Mouse (Mus musculus) stomach, embryonic 16.5 days (tissue): ENCODE data around the gene Zfp64. TPM values are rescaled to one million over a fixed set of nuclear protein-coding genes. Genes with fewer than 3 reads are reported as not detected.

Experiments
- ATAC-seq: fragments of 200-750 bp; cut with Nextera tagmentation; 2 replicates; pipeline ENCODE4 v1.8.0; 2017; ENCODE audit warnings: moderate number of reproducible peaks, moderate TSS enrichment; ENCODE audit not compliant: insufficient read depth, low FRiP score
- H3K27ac ChIP-seq: fragments of 300-500 bp; sonication (generic); 2 replicates; pipeline ENCODE4 v1.5.1; 2014; ENCODE audit warnings: low read length
- H3K27me3 ChIP-seq: fragments of 300-500 bp; sonication (generic); 2 replicates; pipeline ENCODE4 v1.6.1; 2014; ENCODE audit warnings: low read length, control low read depth, mixed read lengths; ENCODE audit not compliant: control insufficient read depth, insufficient read depth
- H3K36me3 ChIP-seq: fragments of 300-500 bp; sonication (generic); 2 replicates; pipeline ENCODE4 v1.6.1; 2014; ENCODE audit warnings: low read length; ENCODE audit not compliant: control insufficient read depth, insufficient read depth
- H3K4me1 ChIP-seq: fragments of 300-500 bp; sonication (generic); 2 replicates; pipeline ENCODE4 v1.6.1; 2014; ENCODE audit warnings: low read length, control low read depth, mixed read lengths; ENCODE audit not compliant: control insufficient read depth, insufficient read depth
- H3K4me2 ChIP-seq: fragments of 300-500 bp; sonication (generic); 2 replicates; pipeline ENCODE4 v1.6.1; 2014; ENCODE audit warnings: low read depth, low read length, mixed read lengths
- H3K4me3 ChIP-seq: fragments of 300-500 bp; sonication (generic); replicated peaks from 2 replicates; pipeline ENCODE4 v1.5.1; 2014; ENCODE audit warnings: mild to moderate bottlenecking, low read length
- H3K9ac ChIP-seq: fragments of 300-500 bp; sonication (generic); 2 replicates; pipeline ENCODE4 v1.6.1; 2014; ENCODE audit warnings: low read length
- H3K9me3 ChIP-seq: fragments of 300-500 bp; sonication (generic); replicated peaks from 2 replicates; pipeline ENCODE4 v1.6.1; 2016; ENCODE audit warnings: low read length, control low read depth; ENCODE audit not compliant: control insufficient read depth
- WGBS: fragments of 180-500 bp; shearing (Covaris S2); extraction: QIAGEN DNeasy Blood & Tissue Kit; methylation state at CpG from one replicate; pipeline ENCODE4 v1.1.7; 2014; 5-methylcytosine and 5-hydroxymethylcytosine counted together
- polyA plus RNA-seq: library from polyadenylated mRNA; unstranded; fragments of >200 nt; fragmentation: Nextera tagmentation; extraction: Ambion mirVana; gene quantifications from 2 replicates; pipeline ENCODE4 v1.2.1, GENCODE M21; 2015

Zfp64 gene
- polyA plus RNA-seq, 1 experiment from 2014 or later: 35.6 TPM

- H3K4me3 ChIP-seq: no peak overlapping the region
- H3K36me3 ChIP-seq: peaks cover 36% of the 10 kb centered on the region
- no peak for ATAC-seq
- no peaks in the 10 kb centered on the region for H3K9me3 ChIP-seq
- no peak overlapping the region for H3K4me2 ChIP-seq
- H3K9ac ChIP-seq: no peak overlapping the region
- H3K4me1 ChIP-seq: no peaks in the 10 kb centered on the region
- WGBS: 88% methylated on average over 35 of the region's 35 CpGs
- H3K27me3 ChIP-seq: no peaks in the 10 kb centered on the region
- no peak overlapping the region for H3K27ac ChIP-seq
Observed at GRCm38 (mm10) chr2:168935165-168935564, 20.2 kb downstream of the Zfp64 start.

GRCm38 (mm10) chr2:168931686-168932085 is 23.7 kb downstream of the Zfp64 start:
- Histone ChIP-seq H3K4me1 (no peaks in the 10 kb centered on the region), H3K27me3 (no peaks in the 10 kb centered on the region), H3K4me3 (no peak overlapping the region), H3K27ac (no peak overlapping the region), H3K36me3 (peaks cover 29% of the 10 kb centered on the region), H3K9me3 (no peaks in the 10 kb centered on the region), H3K9ac (no peak overlapping the region), H3K4me2 (no peak overlapping the region)
- ATAC-seq: no peak
- 93% methylated on average over 14 of the region's 14 CpGs for WGBS

GRCm38 (mm10) chr2:168929691-168930090 is 25.7 kb downstream of the Zfp64 start:
- no peak overlapping the region for H3K27ac ChIP-seq
- ATAC-seq: no peak
- H3K4me3 ChIP-seq: no peak overlapping the region
- H3K9ac ChIP-seq: no peak overlapping the region
- no peak overlapping the region for H3K4me2 ChIP-seq
- no peaks in the 10 kb centered on the region for H3K4me1 ChIP-seq
- H3K27me3 ChIP-seq: no peaks in the 10 kb centered on the region
- WGBS: 19% methylated on average over 10 of the region's 10 CpGs
- H3K36me3 ChIP-seq: peaks cover 35% of the 10 kb centered on the region
- H3K9me3 ChIP-seq: no peaks in the 10 kb centered on the region

GRCm38 (mm10) chr2:168927401-168927800 is 28.0 kb downstream of the Zfp64 start:
- H3K4me3 ChIP-seq: no peak overlapping the region
- ATAC-seq: no peak
- no peak overlapping the region for H3K27ac ChIP-seq
- 63% methylated on average over 7 of the region's 7 CpGs for WGBS
- peaks cover 30% of the 10 kb centered on the region for H3K36me3 ChIP-seq
- H3K4me1 ChIP-seq: no peaks in the 10 kb centered on the region
- no peak overlapping the region for H3K4me2 ChIP-seq
- H3K9me3 ChIP-seq: no peaks in the 10 kb centered on the region
- no peak overlapping the region for H3K9ac ChIP-seq
- no peaks in the 10 kb centered on the region for H3K27me3 ChIP-seq

GRCm38 (mm10) chr2:168926257-168926810 is 29.1 kb downstream of the Zfp64 start:
- no peaks in the 10 kb centered on the region for H3K9me3 ChIP-seq
- WGBS: 87% methylated on average over 37 of the region's 37 CpGs

GRCm38 (mm10) chr2:168923706-168924105 is 31.7 kb downstream of the Zfp64 start:
- WGBS: 7% methylated on average over 9 of the region's 9 CpGs
- H3K9ac ChIP-seq: no peak overlapping the region

More at GRCm38 (mm10) chr2:168926257-168926810, 29.1 kb downstream of the Zfp64 start:
- Histone ChIP-seq H3K27me3 (no peaks in the 10 kb centered on the region), H3K27ac (no peak overlapping the region), H3K4me2 (no peak overlapping the region), H3K36me3 (peaks cover 24% of the 10 kb centered on the region), H3K4me1 (no peaks in the 10 kb centered on the region), H3K9ac (no peak overlapping the region), H3K4me3 (no peak overlapping the region)
- ATAC-seq: no peak

GRCm38 (mm10) chr2:168922466-168922865 is 32.9 kb downstream of the Zfp64 start:
- ATAC-seq: no peak
- H3K4me3 ChIP-seq: no peak overlapping the region
- WGBS: 85% methylated on average over 5 of the region's 5 CpGs

More at GRCm38 (mm10) chr2:168923706-168924105, 31.7 kb downstream of the Zfp64 start:
- no peak overlapping the region for H3K4me3 ChIP-seq
- H3K27ac ChIP-seq: no peak overlapping the region
- no peak overlapping the region for H3K4me2 ChIP-seq
- H3K27me3 ChIP-seq: no peaks in the 10 kb centered on the region
- no peaks in the 10 kb centered on the region for H3K9me3 ChIP-seq
- no peaks in the 10 kb centered on the region for H3K4me1 ChIP-seq
- ATAC-seq: no peak
- H3K36me3 ChIP-seq: peaks cover 18% of the 10 kb centered on the region

GRCm38 (mm10) chr2:168920007-168920406 is 35.4 kb downstream of the Zfp64 start:
- H3K27me3 ChIP-seq: no peaks in the 10 kb centered on the region
- no peaks in the 10 kb centered on the region for H3K36me3 ChIP-seq
- no peak overlapping the region for H3K4me3 ChIP-seq
- WGBS: 43% methylated on average over 15 of the region's 15 CpGs
- no peak overlapping the region for H3K4me2 ChIP-seq
- H3K9ac ChIP-seq: peak overlapping the region; percentile 43; the same call in 1 of the 2 replicates
- no peaks in the 10 kb centered on the region for H3K9me3 ChIP-seq
- no peaks in the 10 kb centered on the region for H3K4me1 ChIP-seq
- ATAC-seq: peak; percentile 79; the same call in 1 of the 2 replicates
- H3K27ac ChIP-seq: peak overlapping the region; percentile 76

More at GRCm38 (mm10) chr2:168922466-168922865, 32.9 kb downstream of the Zfp64 start:
- H3K36me3 ChIP-seq: peaks cover 18% of the 10 kb centered on the region
- no peaks in the 10 kb centered on the region for H3K9me3 ChIP-seq
- no peaks in the 10 kb centered on the region for H3K27me3 ChIP-seq
- H3K4me1 ChIP-seq: no peaks in the 10 kb centered on the region
- no peak overlapping the region for H3K27ac ChIP-seq
- H3K9ac ChIP-seq: no peak overlapping the region
- no peak overlapping the region for H3K4me2 ChIP-seq

GRCm38 (mm10) chr2:168912901-168913721 is 42.3 kb downstream of the Zfp64 start:
- H3K4me3 ChIP-seq: peak overlapping the region; percentile 59
- peaks cover 22% of the 10 kb centered on the region for H3K27me3 ChIP-seq
- peaks cover 8% of the 10 kb centered on the region for H3K4me1 ChIP-seq
- ATAC-seq: peak; percentile 62
- WGBS: 5% methylated on average over 31 of the region's 31 CpGs
- peak overlapping the region; percentile 53 for H3K9ac ChIP-seq
- peak overlapping the region; percentile 95 for H3K4me2 ChIP-seq
- no peaks in the 10 kb centered on the region for H3K9me3 ChIP-seq
- no peaks in the 10 kb centered on the region for H3K36me3 ChIP-seq
- peak overlapping the region; percentile 63; the same call in 1 of the 2 replicates for H3K27ac ChIP-seq
